Mouse (Mus musculus): ENCODE results near the gene C5ar2.

DNA sequence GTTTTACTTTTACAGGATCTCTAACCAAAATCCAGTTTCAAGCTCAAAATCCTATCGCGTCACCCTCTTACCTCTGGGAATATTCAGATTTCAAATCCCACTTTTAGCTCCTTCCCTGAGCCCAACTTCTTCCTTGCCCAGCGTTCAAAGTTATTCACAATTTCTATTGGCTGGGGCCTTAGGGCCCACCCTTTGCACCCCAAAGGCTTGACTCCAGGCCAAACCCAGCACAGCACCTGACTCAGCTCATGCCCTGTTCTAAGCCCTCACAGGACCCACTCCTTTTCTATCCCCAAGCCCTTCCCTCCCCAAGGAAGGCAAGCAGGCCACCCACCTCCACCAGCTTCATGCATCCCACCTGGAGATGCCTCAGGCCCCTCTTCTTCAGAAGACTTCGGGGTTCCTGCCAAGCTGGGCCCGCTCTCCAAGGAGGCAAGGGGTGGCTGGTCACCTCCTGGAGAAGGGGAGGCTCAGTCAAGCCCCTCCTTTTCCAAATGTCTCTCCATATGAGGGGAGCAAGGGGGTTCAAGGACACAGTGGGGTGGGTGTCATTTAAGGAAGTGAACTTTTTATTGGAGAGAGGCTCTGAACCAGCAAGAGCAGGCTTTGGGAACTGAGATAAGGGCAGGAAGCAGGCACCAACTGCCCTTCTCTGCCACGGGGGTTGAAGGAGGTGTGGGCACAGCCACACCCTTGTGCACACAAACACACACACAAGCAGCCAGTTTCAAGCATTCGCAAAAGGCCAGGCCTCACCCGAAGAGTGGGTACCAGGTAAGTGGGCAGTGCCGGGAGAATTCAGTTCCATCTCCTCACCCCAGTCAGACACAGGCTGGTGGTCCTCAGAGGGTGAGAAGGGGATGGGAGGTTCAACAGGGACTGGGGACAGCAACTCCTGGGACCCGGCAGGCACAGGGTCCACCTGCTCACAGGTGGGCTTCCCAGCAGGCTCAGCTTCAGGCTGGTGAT is 31.3 kb upstream of the C5ar2 start:
- no peak for TF ChIP-seq CTCF (IDR thresholded peaks at IDR 0.05; ENCODE audit: low read depth)
- TF ChIP-seq EP300 (IDR thresholded peaks at IDR 0.05; ENCODE audit: low read depth): peak; percentile 62; the same call in 1 of the 2 replicates
